Mouse (Mus musculus): ENCODE measurements around the gene Piwil4. TPM values are rescaled to one million over a fixed set of nuclear protein-coding genes. Genes with fewer than 3 reads are reported as not detected.
A peak's percentile ranks its signal among the peaks of the same experiment; 100 is the strongest.

Gene Piwil4
- polyA plus RNA-seq (2015; fragmentation: Nextera tagmentation; extraction: Ambion mirVana): 0.12 TPM in 1 of 2 replicates, not detected in the other

GRCm38 (mm10) chr9:14740151-14740924, at the start of gene Piwil4:
Gene Piwil4, minus strand, starts transcription at chr9:14740733.
- Histone ChIP-seq H3K36me3 (no peaks in the 10 kb centered on the region), H3K9me3 (no peaks in the 10 kb centered on the region), H3K4me3 (no peak within 1 kb of the TSS), H3K27ac (no peak within 1 kb of the TSS), H3K9ac (no peak within 1 kb of the TSS), H3K27me3 (no peaks in the 10 kb centered on the region), H3K4me2 (no peak within 1 kb of the TSS), H3K4me1 (no peaks in the 10 kb centered on the region)
- no peak for ATAC-seq (ENCODE audit: insufficient number of reproducible peaks, low FRiP score, low TSS enrichment, low read depth)
- 85% methylated on average over 19 of the region's 19 CpGs for WGBS

GRCm38 (mm10) chr9:14787356-14787755, 46.8 kb upstream of the Piwil4 start:
- Histone ChIP-seq H3K36me3 (peaks cover 35% of the 10 kb centered on the region), H3K4me3 (no peak overlapping the region), H3K27me3 (no peaks in the 10 kb centered on the region), H3K4me2 (no peak overlapping the region), H3K9ac (no peak overlapping the region), H3K9me3 (no peaks in the 10 kb centered on the region), H3K27ac (no peak overlapping the region), H3K4me1 (peaks cover 5% of the 10 kb centered on the region; the same call in 1 of the 2 replicates)
- ATAC-seq (ENCODE audit: insufficient number of reproducible peaks, low FRiP score, low TSS enrichment, low read depth): no peak
- WGBS: 89% methylated on average over 6 of the region's 6 CpGs

- H3K4me3 ChIP-seq: peak within 1 kb of the TSS; percentile 73
- under 1% methylated on average over 62 of the region's 62 CpGs for WGBS
- no peaks in the 10 kb centered on the region for H3K9me3 ChIP-seq
- peaks cover 5% of the 10 kb centered on the region; the same call in 1 of the 2 replicates for H3K4me1 ChIP-seq
- H3K36me3 ChIP-seq: peaks cover 43% of the 10 kb centered on the region
- no peaks in the 10 kb centered on the region for H3K27me3 ChIP-seq
- H3K4me2 ChIP-seq: peak within 1 kb of the TSS; percentile 54
- peak within 1 kb of the TSS; percentile 97 for H3K27ac ChIP-seq
- peak; percentile 97 for ATAC-seq (ENCODE audit: insufficient number of reproducible peaks, low FRiP score, low TSS enrichment, low read depth)
- H3K9ac ChIP-seq: peak within 1 kb of the TSS; percentile 76
Observed at GRCm38 (mm10) chr9:14784039-14785002, 43.8 kb upstream of the Piwil4 start, which contains the start of the genes Mre11a and Ankrd49. Gene Mre11a, plus strand, starts transcription at chr9:14784654. Gene Ankrd49, minus strand, starts transcription at chr9:14784856.

- H3K4me1 ChIP-seq: no peaks in the 10 kb centered on the region
- H3K9ac ChIP-seq: no peak overlapping the region
- no peak overlapping the region for H3K4me2 ChIP-seq
- no peak overlapping the region for H3K27ac ChIP-seq
- WGBS: 31% methylated on average over 13 of the region's 13 CpGs
- peaks cover 24% of the 10 kb centered on the region for H3K36me3 ChIP-seq
- no peaks in the 10 kb centered on the region for H3K9me3 ChIP-seq
- ATAC-seq (ENCODE audit: insufficient number of reproducible peaks, low FRiP score, low TSS enrichment, low read depth): no peak
- no peaks in the 10 kb centered on the region for H3K27me3 ChIP-seq
- H3K4me3 ChIP-seq: no peak overlapping the region
Observed at GRCm38 (mm10) chr9:14778341-14778740, 37.8 kb upstream of the Piwil4 start.

- Histone ChIP-seq H3K4me2 (no peak overlapping the region), H3K9me3 (no peaks in the 10 kb centered on the region), H3K27ac (no peak overlapping the region), H3K4me1 (peaks cover 10% of the 10 kb centered on the region), H3K9ac (no peak overlapping the region), H3K27me3 (peaks cover 5% of the 10 kb centered on the region; the same call in 1 of the 2 replicates), H3K36me3 (no peaks in the 10 kb centered on the region), H3K4me3 (no peak overlapping the region)
- 41% methylated on average over 2 of the region's 2 CpGs for WGBS
- no peak for ATAC-seq (ENCODE audit: insufficient number of reproducible peaks, low FRiP score, low TSS enrichment, low read depth)
Observed at GRCm38 (mm10) chr9:14773813-14774212, 33.3 kb upstream of the Piwil4 start.

GRCm38 (mm10) chr9:14772074-14772473, 31.5 kb upstream of the Piwil4 start:
- Histone ChIP-seq H3K4me3 (no peak overlapping the region), H3K27ac (no peak overlapping the region), H3K9ac (no peak overlapping the region), H3K9me3 (no peaks in the 10 kb centered on the region), H3K4me1 (peaks cover 10% of the 10 kb centered on the region), H3K4me2 (no peak overlapping the region), H3K27me3 (peaks cover 6% of the 10 kb centered on the region; the same call in 1 of the 2 replicates), H3K36me3 (no peaks in the 10 kb centered on the region)
- no peak for ATAC-seq (ENCODE audit: insufficient number of reproducible peaks, low FRiP score, low TSS enrichment, low read depth)
- WGBS: 86% methylated on average over 2 of the region's 2 CpGs

- WGBS: 18% methylated on average over 22 of the region's 23 CpGs
- Histone ChIP-seq H3K27ac (no peak within 1 kb of the TSS), H3K4me2 (no peak within 1 kb of the TSS), H3K4me1 (peaks cover 10% of the 10 kb centered on the region), H3K27me3 (peaks cover 6% of the 10 kb centered on the region; the same call in 1 of the 2 replicates), H3K9ac (no peak within 1 kb of the TSS), H3K36me3 (no peaks in the 10 kb centered on the region), H3K9me3 (no peaks in the 10 kb centered on the region), H3K4me3 (no peak within 1 kb of the TSS)
- ATAC-seq (ENCODE audit: insufficient number of reproducible peaks, low FRiP score, low TSS enrichment, low read depth): no peak
Observed at GRCm38 (mm10) chr9:14770803-14771471, 30.4 kb upstream of the Piwil4 start, which contains the start of gene 1700012B09Rik. Gene 1700012B09Rik, minus strand, starts transcription at chr9:14771030.

- 39% methylated on average over 6 of the region's 6 CpGs for WGBS
- Histone ChIP-seq H3K9ac (no peak overlapping the region), H3K4me2 (no peak overlapping the region), H3K9me3 (no peaks in the 10 kb centered on the region), H3K4me1 (peaks cover 10% of the 10 kb centered on the region), H3K4me3 (no peak overlapping the region), H3K27ac (no peak overlapping the region), H3K27me3 (peaks cover 6% of the 10 kb centered on the region; the same call in 1 of the 2 replicates), H3K36me3 (no peaks in the 10 kb centered on the region)
- ATAC-seq (ENCODE audit: insufficient number of reproducible peaks, low FRiP score, low TSS enrichment, low read depth): no peak
Observed at GRCm38 (mm10) chr9:14769811-14770210, 29.3 kb upstream of the Piwil4 start.

- Histone ChIP-seq H3K4me2 (no peak overlapping the region), H3K27ac (no peak overlapping the region), H3K4me3 (no peak overlapping the region), H3K9ac (no peak overlapping the region), H3K36me3 (no peaks in the 10 kb centered on the region), H3K9me3 (no peaks in the 10 kb centered on the region), H3K4me1 (peaks cover 5% of the 10 kb centered on the region; the same call in 1 of the 2 replicates), H3K27me3 (peaks cover 8% of the 10 kb centered on the region; the same call in 1 of the 2 replicates)
- WGBS: 23% methylated on average over 7 of the region's 7 CpGs
- no peak for ATAC-seq (ENCODE audit: insufficient number of reproducible peaks, low FRiP score, low TSS enrichment, low read depth)
Observed at GRCm38 (mm10) chr9:14764765-14765164, 24.2 kb upstream of the Piwil4 start.

- H3K9me3 ChIP-seq: no peaks in the 10 kb centered on the region
- no peak overlapping the region for H3K4me2 ChIP-seq
- no peak overlapping the region for H3K9ac ChIP-seq
- no peaks in the 10 kb centered on the region for H3K36me3 ChIP-seq
- 0 out of 2 replicates have a peak, but pooled peaks cover 2% of the 10 kb centered on the region for H3K27me3 ChIP-seq
- ATAC-seq (ENCODE audit: insufficient number of reproducible peaks, low FRiP score, low TSS enrichment, low read depth): no peak
- no peak overlapping the region for H3K4me3 ChIP-seq
- no peaks in the 10 kb centered on the region for H3K4me1 ChIP-seq
- H3K27ac ChIP-seq: no peak overlapping the region
Observed at GRCm38 (mm10) chr9:14759261-14759660, 18.7 kb upstream of the Piwil4 start.

GRCm38 (mm10) chr9:14758590-14758989, 18.1 kb upstream of the Piwil4 start:
- whole genome bisulfite sequencing: 67% methylated on average over 7 of the region's 7 CpGs
- Histone ChIP-seq H3K27me3 (0 out of 2 replicates have a peak, but pooled peaks cover 2% of the 10 kb centered on the region), H3K27ac (no peak overlapping the region), H3K4me2 (no peak overlapping the region), H3K4me3 (no peak overlapping the region), H3K9me3 (no peaks in the 10 kb centered on the region), H3K9ac (no peak overlapping the region), H3K4me1 (no peaks in the 10 kb centered on the region), H3K36me3 (no peaks in the 10 kb centered on the region)
- ATAC-seq (ENCODE audit: insufficient number of reproducible peaks, low FRiP score, low TSS enrichment, low read depth): no peak

All from limb, embryonic 15.5 days (tissue).